Mouse (Mus musculus): Measurements from ENCODE around the gene Spryd4.
"Not testable (repeated sequence)": the region's sequence is repeated elsewhere in the genome, so short reads cannot be mapped to it uniquely, and the experiment has no call there.

DNA sequence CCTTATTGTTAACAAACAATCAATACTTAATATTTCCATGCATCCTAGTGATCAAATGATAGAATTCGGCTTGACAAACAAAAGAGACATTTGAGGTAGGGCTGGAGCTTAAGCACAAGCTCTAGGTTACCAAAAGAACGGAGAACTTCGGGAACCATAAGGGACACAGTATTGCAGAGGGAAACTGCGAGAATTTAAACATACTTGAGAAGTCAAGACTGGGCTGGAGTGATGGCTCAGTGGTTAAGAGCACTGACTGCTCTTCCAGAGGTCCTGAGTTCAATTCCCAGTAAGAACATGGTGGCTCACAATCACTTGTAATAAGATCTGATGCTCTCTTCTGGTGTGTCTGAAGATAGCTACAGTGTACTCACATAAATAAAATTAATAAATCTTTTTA is 2.5 kb upstream of the Spryd4 start:
- TF ChIP-seq CTCF (IDR thresholded peaks at IDR 0.05; ENCODE audit: insufficient read depth, low read length); POLR2A (IDR thresholded peaks at IDR 0.05; ENCODE audit: borderline replicate concordance, extremely low read depth, low read depth, low read length): not testable (repeated sequence)

Data from lung, adult 2 months (tissue).